Mouse (Mus musculus): ENCODE data around the gene Pilrb2.

Gene Pilrb2

DNA sequence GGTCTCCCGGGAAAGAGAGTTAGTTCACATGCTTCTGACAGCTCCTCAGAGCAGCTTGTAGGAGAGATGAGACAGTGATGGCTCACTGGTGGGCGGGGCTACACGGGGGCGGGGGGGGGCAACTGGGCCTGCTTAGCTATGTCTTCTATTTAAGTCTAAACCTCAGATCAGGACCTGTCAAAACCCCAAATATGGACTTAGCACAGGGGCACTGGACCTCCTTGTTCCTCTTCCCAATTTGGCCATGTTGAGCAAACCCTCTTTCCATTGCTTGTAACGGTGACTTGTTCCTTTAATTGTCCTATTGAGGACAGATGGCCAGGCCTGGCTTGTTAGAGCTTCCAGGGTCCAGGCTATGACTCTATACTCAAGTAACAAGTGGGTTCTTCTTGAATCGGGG is 40.1 kb downstream of the Pilrb2 start:
- DNase-seq = no peak

DNA sequence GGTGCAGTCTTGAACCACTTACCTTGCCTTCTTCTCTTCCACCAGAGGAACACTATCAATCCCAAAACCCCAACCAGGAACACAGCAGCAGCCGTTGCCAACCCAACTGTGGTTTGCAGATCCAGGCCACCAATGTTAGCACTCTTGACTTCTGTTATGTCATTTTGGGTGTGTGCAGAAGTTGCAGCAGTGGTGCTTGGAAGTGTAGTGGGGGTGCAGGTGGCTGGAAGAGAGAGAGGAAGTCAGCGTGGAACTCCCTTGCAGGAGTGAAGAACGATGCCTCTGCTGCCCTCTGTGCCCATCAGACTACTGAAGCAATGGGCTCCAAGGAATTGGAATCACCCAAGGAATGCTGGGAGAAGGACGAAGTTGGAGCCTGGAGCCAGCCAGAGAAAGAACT is 40.5 kb downstream of the Pilrb2 start:
- DNase-seq = no peak

DNA sequence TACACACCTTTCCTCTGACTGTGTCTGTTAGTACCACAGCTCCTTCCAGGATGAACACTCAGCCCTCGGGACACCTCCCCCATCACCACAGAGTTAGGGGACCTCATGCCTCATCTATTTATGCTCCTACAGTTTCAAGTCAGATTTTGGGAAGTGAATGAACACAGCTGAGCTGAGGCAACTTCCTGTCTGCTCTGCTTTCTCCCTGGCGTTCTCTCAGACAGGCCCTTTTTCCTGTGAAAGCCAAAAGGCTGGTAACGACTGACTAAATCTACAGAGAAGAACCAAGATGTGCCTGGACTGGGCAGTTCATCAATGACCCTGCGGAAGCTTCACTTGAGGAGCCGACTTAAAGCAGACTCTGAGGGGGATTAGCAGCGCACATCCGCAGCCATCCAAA is 41.4 kb downstream of the Pilrb2 start:
- no peak for DNase-seq

DNA sequence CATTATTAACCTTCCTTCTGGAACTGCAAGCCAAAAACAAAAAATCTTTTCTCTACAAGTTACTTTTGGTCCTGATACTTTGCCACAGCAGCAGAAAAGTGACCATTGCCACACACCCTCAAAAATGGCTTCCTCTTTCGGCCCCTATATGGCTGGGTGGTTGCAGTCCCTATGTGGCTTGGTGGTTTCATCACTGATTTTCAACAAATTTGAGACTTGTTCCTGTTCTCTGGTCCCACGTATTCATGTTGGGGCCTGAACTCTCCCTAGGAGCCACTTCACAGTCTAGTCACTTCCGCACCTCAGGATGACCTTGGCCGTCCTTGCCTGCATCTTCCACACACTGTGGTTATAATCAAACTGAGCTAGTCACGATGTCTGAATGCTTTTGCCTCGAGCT is 42.9 kb downstream of the Pilrb2 start:
- DNase-seq = no peak

DNA sequence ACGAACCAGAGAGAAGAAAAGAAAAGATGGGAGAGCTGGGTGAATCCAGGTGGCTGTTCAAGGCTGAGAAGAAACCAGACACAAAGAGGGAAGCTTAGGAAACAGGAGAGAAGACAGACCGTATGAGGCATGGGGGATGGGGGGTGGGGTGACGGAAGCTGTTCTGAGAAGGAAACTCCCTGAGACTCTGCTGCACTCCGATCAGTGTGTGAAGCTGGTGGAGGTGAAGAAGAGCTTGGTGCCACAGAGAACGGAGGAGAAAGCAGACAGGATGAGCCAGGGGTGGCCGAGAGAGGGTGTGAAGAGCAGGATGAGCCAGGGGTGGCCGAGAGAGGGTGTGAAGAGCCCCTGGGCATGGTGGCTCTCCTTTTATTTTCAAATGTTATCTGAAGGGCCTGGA is 45.2 kb downstream of the Pilrb2 start:
- no peak for DNase-seq

DNA sequence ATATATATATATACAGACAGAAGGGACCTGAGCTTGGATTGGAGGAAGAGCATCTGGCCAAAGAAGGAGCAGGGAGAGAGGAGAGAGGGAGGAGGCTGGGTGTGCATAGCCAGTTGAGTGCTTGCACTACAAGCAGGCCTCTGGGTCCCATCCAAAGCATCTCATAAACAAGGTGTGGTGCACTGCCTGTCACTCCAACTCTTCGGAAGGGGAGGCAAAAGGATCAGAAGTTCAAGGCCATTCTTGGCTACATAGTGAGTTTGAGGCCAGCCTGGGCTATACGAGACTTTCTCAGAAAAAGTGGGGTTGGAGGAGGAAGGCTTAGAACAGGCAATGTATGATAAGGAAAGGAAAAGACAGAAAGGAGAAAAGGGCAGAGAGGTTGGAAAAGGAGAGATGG is 45.6 kb downstream of the Pilrb2 start:
- no peak for DNase-seq

DNA sequence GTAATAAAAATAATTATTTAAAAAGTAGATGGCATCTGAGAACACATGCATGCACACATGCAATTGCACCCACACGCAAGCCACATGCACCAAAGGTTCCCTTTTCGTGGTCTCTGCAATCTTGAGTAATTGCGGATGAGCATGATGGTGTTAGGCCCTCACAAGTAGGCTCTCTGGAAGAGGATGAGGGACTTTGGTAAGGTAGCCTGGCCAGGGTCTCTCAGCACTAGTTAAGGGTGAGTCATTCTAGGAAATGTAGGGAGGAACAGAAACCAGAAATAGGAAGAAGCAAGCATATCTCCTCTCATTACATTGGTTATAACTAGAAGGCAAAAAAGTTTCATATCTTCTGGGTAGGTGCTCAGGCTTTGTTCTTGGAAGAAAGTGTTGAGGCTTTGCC is 46.6 kb downstream of the Pilrb2 start:
- no peak for DNase-seq

DNA sequence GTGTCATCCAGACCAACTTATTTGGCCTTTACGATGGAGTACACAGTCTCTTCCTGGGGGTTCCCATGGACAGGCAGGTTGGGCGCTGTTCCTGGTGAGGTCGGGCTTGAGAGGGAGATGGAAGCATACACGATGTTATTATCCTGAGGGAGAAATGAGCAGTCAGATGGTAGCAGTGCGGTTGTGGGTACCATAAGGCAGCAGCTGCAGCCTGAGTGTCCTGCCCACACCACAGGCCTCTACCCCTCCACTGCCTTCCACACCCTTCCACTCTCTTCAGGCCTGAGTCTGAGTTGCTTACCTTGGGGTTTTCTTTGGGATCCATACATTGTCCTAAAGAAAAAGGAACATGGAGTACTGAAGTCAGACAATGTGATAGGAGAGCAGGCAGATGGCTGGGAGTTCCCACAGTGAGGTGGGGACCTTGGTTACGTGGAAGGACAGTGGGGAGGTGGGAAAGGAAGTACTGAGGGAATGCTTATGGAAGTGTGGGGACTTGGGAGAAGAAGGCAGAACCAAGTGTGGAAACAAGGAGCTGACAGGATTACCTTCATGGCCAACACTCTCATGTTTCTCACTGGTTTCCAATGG is 48.1 kb downstream of the Pilrb2 start:
- DNase-seq = no peak

DNA sequence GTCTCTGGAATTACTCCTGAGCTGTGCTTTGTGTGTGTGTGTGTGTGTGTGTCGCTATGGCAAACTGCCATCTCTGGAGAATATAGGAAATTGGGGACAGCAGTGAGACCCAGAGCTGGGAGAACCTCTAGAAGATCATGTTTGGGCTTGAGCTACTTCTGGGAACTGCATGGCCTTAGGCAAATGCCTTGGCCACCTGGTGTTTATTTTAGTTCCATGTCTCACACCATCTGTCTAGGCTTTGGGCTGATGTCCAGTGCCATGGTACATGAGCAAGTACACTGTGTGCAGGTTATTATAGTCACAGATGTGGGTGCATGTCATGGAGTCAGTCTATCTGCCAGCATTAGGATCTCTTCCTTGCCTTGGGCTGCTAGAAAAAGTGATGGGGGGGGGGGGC is 49.0 kb downstream of the Pilrb2 start:
- no peak for DNase-seq

DNA sequence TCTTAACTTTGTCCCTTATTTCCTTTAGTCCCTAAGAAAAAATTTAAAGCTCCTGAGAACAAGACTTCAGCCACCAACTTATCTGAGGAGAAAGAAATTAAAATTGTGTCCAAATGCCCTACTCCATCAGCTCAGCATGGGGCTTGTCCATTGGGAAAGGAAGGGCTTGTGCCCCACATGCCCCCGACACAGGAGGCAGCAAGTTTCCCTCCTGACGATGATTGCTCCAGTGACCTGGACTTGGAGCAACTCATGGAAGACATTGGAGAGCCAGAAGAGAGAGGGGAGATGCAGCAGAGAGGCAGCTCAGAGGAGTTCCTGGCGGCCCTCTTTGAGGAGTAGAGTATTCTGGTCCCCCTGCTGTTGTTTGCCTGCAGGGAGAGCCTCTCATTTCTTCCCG is 49.5 kb downstream of the Pilrb2 start:
- DNase-seq = no peak

DNA sequence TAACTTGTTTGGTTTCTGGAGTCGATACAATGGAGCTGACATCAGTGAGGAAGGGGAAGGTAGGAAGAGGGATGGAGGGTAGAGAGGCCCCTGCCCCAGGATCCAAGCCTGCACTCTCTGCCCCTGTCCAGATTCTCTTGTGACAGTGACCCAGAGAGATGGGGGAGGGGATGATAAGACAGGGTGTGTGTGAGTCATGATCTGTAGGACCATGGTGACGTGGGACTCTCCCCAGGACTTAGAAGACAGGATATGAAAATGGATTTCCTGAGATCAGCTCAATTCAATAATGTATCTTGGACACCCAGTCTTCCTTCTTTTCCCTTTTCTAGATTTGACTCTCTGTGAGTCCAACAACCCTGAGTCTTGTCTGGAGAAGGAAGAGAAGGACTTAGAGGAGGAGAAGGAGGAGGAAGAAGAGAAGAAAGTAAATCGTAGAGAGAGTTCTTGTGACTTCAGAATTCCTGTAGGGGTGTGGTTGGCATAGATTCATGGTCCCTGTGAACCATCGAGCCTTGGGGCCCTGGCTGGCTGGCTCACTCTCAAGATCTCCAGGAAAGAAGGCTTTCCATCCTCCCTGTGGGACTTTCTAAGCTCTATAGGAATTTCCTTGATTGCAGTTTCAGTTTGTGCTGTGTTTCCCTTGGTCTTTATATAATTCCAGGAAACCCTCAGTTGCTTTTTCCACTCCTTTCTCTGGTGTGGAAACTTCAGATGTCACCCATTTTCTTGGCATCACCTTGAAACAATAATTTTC is 54.0 kb downstream of the Pilrb2 start:
- DNase-seq = no peak

All from right cerebral cortex, postnatal 4 days (tissue).